Mouse (Mus musculus): ENCODE results near the gene Ccr7. TPM values are rescaled to one million over a fixed set of nuclear protein-coding genes. Genes with fewer than 3 reads are reported as not detected.
A peak's percentile ranks its signal among the peaks of the same experiment; 100 is the strongest.

The Ccr7 gene
- total RNA-seq, 1 experiment: 1.4 TPM

- in situ Hi-C loops (cut with MboI; ENCODE audit: low sequenced_read_pairs in 2 of 2, unreplicated experiment in 2 of 2): no loop called here
- no peak for DNase-seq (ENCODE audit: low read depth, low spot score)
- Histone ChIP-seq H3K9ac (ENCODE audit: insufficient read depth, low read depth, low read length, poor library complexity, severe bottlenecking) (peak overlapping the region; percentile 1; the same call in 1 of the 2 replicates), H3K27ac (ENCODE audit: insufficient read depth, low read depth, low read length, poor library complexity, severe bottlenecking) (peak overlapping the region; percentile 26; the same call in 1 of the 2 replicates), H3K4me3 (ENCODE audit: insufficient read depth in 1 of 2, low read depth in 1 of 2, low read length in 2 of 2, poor library complexity in 1 of 2, severe bottlenecking in 1 of 2) (0 out of 4 replicates have a peak overlapping the region, but pooled peaks of 1 of the 2 experiments have one; percentile 5), H3K4me1 (ENCODE audit: control insufficient read depth in 2 of 2, insufficient read depth in 2 of 2, low read length in 2 of 2, poor library complexity in 1 of 2) (peaks cover 24 to 38% of the 10 kb centered on the region in 2 experiments), H3K36me3 (ENCODE audit: control insufficient read depth, insufficient read depth, low read length, poor library complexity, severe bottlenecking) (no peaks in the 10 kb centered on the region), H3K9me3 (ENCODE audit: control insufficient read depth, insufficient read depth, low read depth, low read length) (no peaks in the 10 kb centered on the region)
- TF ChIP-seq ZNF384 (IDR thresholded peaks at IDR 0.05; ENCODE audit: low read depth, low read length) (no peak), ZC3H11A (IDR thresholded peaks at IDR 0.05; ENCODE audit: borderline replicate concordance, low read depth, low read length) (no peak), CHD2 (IDR thresholded peaks at IDR 0.05; ENCODE audit: low read depth, low read length) (no peak), MAFK (IDR thresholded peaks at IDR 0.05; ENCODE audit: insufficient read depth, low read depth, low read length) (no peak), HCFC1 (IDR thresholded peaks at IDR 0.05; ENCODE audit: borderline replicate concordance, insufficient read depth, low read length) (no peak)
Observed at GRCm38 (mm10) chr11:99135047-99135440, 19.8 kb downstream of the Ccr7 start.

- H3K4me1 ChIP-seq (ENCODE audit: control insufficient read depth in 2 of 2, insufficient read depth in 2 of 2, low read length in 2 of 2, poor library complexity in 1 of 2): peaks cover 21 to 33% of the 10 kb centered on the region in 2 experiments
- peak overlapping the region; percentile 1; the same call in 1 of the 2 replicates for H3K9ac ChIP-seq (ENCODE audit: insufficient read depth, low read depth, low read length, poor library complexity, severe bottlenecking)
- peak overlapping the region; percentile 26; the same call in 1 of the 2 replicates for H3K27ac ChIP-seq (ENCODE audit: insufficient read depth, low read depth, low read length, poor library complexity, severe bottlenecking)
- no peak for TF ChIP-seq CHD2 (IDR thresholded peaks at IDR 0.05; ENCODE audit: low read depth, low read length)
- TF ChIP-seq MAFK (IDR thresholded peaks at IDR 0.05; ENCODE audit: insufficient read depth, low read depth, low read length): no peak
- no peak for TF ChIP-seq ZC3H11A (IDR thresholded peaks at IDR 0.05; ENCODE audit: borderline replicate concordance, low read depth, low read length)
- TF ChIP-seq HCFC1 (IDR thresholded peaks at IDR 0.05; ENCODE audit: borderline replicate concordance, insufficient read depth, low read length): no peak
- no peak for TF ChIP-seq ZNF384 (IDR thresholded peaks at IDR 0.05; ENCODE audit: low read depth, low read length)
- no peak for DNase-seq (ENCODE audit: low read depth, low spot score)
- no peaks in the 10 kb centered on the region for H3K36me3 ChIP-seq (ENCODE audit: control insufficient read depth, insufficient read depth, low read length, poor library complexity, severe bottlenecking)
- no peaks in the 10 kb centered on the region for H3K9me3 ChIP-seq (ENCODE audit: control insufficient read depth, insufficient read depth, low read depth, low read length)
- in situ Hi-C loops (cut with MboI; ENCODE audit: low sequenced_read_pairs in 2 of 2, unreplicated experiment in 2 of 2): no loop called here
- 0 out of 4 replicates have a peak overlapping the region, but pooled peaks of 1 of the 2 experiments have one; percentile 5 for H3K4me3 ChIP-seq (ENCODE audit: insufficient read depth in 1 of 2, low read depth in 1 of 2, low read length in 2 of 2, poor library complexity in 1 of 2, severe bottlenecking in 1 of 2)
Observed at GRCm38 (mm10) chr11:99134266-99135046, 20.4 kb downstream of the Ccr7 start.

- no peak overlapping the region for H3K9ac ChIP-seq (ENCODE audit: insufficient read depth, low read depth, low read length, poor library complexity, severe bottlenecking)
- no peaks in the 10 kb centered on the region for H3K9me3 ChIP-seq (ENCODE audit: control insufficient read depth, insufficient read depth, low read depth, low read length)
- H3K36me3 ChIP-seq (ENCODE audit: control insufficient read depth, insufficient read depth, low read length, poor library complexity, severe bottlenecking): no peaks in the 10 kb centered on the region
- H3K27ac ChIP-seq (ENCODE audit: insufficient read depth, low read depth, low read length, poor library complexity, severe bottlenecking): no peak overlapping the region; the same call in 1 of the 2 replicates
- peaks cover 21 to 31% of the 10 kb centered on the region in 2 experiments for H3K4me1 ChIP-seq (ENCODE audit: control insufficient read depth in 2 of 2, insufficient read depth in 2 of 2, low read length in 2 of 2, poor library complexity in 1 of 2)
- no peak for TF ChIP-seq CHD2 (IDR thresholded peaks at IDR 0.05; ENCODE audit: low read depth, low read length)
- no peak for TF ChIP-seq HCFC1 (IDR thresholded peaks at IDR 0.05; ENCODE audit: borderline replicate concordance, insufficient read depth, low read length)
- TF ChIP-seq ZC3H11A (IDR thresholded peaks at IDR 0.05; ENCODE audit: borderline replicate concordance, low read depth, low read length): no peak
- TF ChIP-seq ZNF384 (IDR thresholded peaks at IDR 0.05; ENCODE audit: low read depth, low read length): no peak
- TF ChIP-seq MAFK (IDR thresholded peaks at IDR 0.05; ENCODE audit: insufficient read depth, low read depth, low read length): no peak
- no peak for DNase-seq (ENCODE audit: low read depth, low spot score)
- H3K4me3 ChIP-seq (ENCODE audit: insufficient read depth in 1 of 2, low read depth in 1 of 2, low read length in 2 of 2, poor library complexity in 1 of 2, severe bottlenecking in 1 of 2): no peak overlapping the region
- in situ Hi-C loops (cut with MboI; ENCODE audit: low sequenced_read_pairs in 2 of 2, unreplicated experiment in 2 of 2): no loop called here
Observed at GRCm38 (mm10) chr11:99133285-99133897, 21.5 kb downstream of the Ccr7 start.

- Histone ChIP-seq H3K4me3 (ENCODE audit: insufficient read depth in 1 of 2, low read depth in 1 of 2, low read length in 2 of 2, poor library complexity in 1 of 2, severe bottlenecking in 1 of 2) (peak overlapping the region; percentile 9 to 42; a peak in 3 of 4 replicates), H3K27ac (ENCODE audit: insufficient read depth, low read depth, low read length, poor library complexity, severe bottlenecking) (peak overlapping the region; percentile 24; the same call in 1 of the 2 replicates), H3K9ac (ENCODE audit: insufficient read depth, low read depth, low read length, poor library complexity, severe bottlenecking) (no peak overlapping the region), H3K4me1 (ENCODE audit: control insufficient read depth in 2 of 2, insufficient read depth in 2 of 2, low read length in 2 of 2, poor library complexity in 1 of 2) (peaks cover 21 to 31% of the 10 kb centered on the region in 2 experiments), H3K36me3 (ENCODE audit: control insufficient read depth, insufficient read depth, low read length, poor library complexity, severe bottlenecking) (no peaks in the 10 kb centered on the region), H3K9me3 (ENCODE audit: control insufficient read depth, insufficient read depth, low read depth, low read length) (no peaks in the 10 kb centered on the region)
- in situ Hi-C loops (cut with MboI; ENCODE audit: low sequenced_read_pairs in 2 of 2, unreplicated experiment in 2 of 2): no loop called here
- DNase-seq (ENCODE audit: low read depth, low spot score): no peak
- no peak for TF ChIP-seq HCFC1 (IDR thresholded peaks at IDR 0.05; ENCODE audit: borderline replicate concordance, insufficient read depth, low read length)
- TF ChIP-seq MAFK (IDR thresholded peaks at IDR 0.05; ENCODE audit: insufficient read depth, low read depth, low read length): no peak
- no peak for TF ChIP-seq ZNF384 (IDR thresholded peaks at IDR 0.05; ENCODE audit: low read depth, low read length)
Observed at GRCm38 (mm10) chr11:99132091-99132730, 22.7 kb downstream of the Ccr7 start.
